Mouse (Mus musculus): ENCODE data around the gene Tapt1. TPM values are rescaled to one million over a fixed set of nuclear protein-coding genes. Genes with fewer than 3 reads are reported as not detected.

The Tapt1 gene
- total RNA-seq, 2 experiments from 2014 or later = 25.4 to 27.7 TPM

DNA sequence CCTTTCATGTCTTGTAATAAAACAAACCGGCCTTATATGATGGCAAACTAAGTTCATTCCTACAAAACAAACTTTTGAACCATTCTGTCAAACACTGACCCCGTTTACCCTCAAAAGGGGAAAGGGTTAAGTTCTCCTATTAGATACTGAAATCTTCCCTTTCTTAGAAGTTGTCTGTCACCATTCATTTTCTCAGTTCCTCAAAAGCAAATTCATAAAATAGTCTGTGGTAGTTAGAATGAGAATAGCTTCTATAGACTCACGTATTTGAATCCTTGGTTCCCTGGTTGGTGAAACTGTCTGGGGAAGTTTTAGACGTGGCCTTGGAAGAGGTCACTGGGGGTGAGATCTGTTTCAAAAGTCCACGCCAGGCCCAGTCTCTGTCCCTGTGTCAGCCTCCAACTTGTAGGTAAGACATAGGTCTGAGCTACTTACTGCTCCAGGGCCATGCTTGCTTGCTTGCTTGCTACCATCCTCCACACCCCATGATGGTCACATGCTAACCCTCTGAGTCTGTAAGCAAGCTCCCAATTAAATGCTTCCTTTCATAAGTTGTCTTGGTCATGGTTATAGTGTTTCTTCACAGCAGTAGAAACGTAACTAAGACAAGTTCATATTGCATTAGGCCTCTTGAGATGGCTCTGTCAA, 14.5 kb downstream of the Tapt1 start:
- intact Hi-C loops (cut with DNase I; ENCODE audit: low total_unique reads) = no loop called here
- DNase-seq = no peak

GRCm38 (mm10) chr5:44207286-44207685, 19.1 kb downstream of the Tapt1 start:
- intact Hi-C loops (cut with DNase I; ENCODE audit: low total_unique reads) = no loop called here
- DNase-seq = no peak

GRCm38 (mm10) chr5:44206651-44207050, 19.8 kb downstream of the Tapt1 start:
- no peak for DNase-seq
- intact Hi-C loops (cut with DNase I; ENCODE audit: low total_unique reads) = no loop called here

GRCm38 (mm10) chr5:44203410-44203809, 23.0 kb downstream of the Tapt1 start:
- intact Hi-C loops (cut with DNase I; ENCODE audit: low total_unique reads) = no loop called here
- DNase-seq = no peak

DNA sequence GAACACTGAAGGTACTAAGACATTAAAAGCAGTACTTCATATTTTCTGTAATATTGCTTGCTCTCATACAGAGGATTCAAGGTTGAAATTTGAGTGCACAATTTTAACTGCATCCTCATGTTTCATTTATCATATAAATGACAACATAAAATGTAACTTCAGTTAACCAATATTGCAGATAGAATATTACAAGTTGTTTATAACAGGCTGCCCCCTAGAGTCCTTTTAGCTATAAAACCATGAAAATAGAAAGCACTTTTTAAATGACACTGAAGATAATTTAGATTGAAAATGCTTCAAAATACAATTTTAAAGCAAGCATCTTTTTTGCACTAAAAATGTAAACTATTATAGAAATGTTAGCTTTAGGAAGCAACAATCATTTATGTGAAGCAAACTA, 24.8 kb downstream of the Tapt1 start:
- DNase-seq = no peak
- intact Hi-C loops (cut with DNase I; ENCODE audit: low total_unique reads) = no loop called here

GRCm38 (mm10) chr5:44199109-44199508, 27.3 kb downstream of the Tapt1 start:
- intact Hi-C loops (cut with DNase I; ENCODE audit: low total_unique reads) = no loop called here
- no peak for DNase-seq

DNA sequence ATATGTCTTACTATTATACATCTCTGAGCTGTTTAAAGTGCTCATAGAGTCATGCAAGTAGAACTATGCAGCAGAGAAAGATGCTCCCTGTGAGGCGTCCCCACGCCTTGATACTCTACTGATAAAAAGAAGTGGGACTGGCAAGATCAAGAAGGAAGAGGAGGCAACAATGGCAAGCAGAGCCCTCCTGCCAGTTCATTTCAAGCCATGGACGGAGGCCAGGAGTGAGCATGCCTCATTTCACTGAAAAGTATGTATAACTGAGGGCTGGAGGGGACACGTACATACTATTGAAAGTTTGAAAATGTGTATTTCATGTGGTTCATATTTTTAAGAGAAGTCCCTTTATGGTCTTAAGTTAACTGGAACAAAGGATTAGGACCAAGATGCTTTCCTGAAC, 28.0 kb downstream of the Tapt1 start:
- intact Hi-C loops (cut with DNase I; ENCODE audit: low total_unique reads) = no loop called here
- DNase-seq = no peak

DNA sequence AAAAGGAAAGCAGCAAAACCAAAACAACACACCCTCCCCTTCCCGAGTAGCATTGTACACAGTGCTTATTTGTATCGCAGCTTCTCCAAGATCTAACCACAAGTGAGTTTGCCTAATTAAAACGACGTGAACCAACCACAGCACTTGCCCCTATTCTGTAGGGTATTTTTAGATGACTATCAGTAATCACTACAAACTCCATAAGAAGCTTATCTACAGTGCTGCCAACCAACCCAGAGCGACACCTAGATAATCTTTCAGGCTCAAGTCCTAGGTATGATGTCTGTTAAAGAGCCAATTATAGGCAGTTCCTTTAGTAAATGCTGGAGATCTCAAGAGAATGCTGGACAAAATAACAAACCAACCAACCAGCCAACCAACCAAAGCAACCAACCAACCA, 28.6 kb downstream of the Tapt1 start:
- intact Hi-C loops (cut with DNase I; ENCODE audit: low total_unique reads) = no loop called here
- no peak for DNase-seq

DNA sequence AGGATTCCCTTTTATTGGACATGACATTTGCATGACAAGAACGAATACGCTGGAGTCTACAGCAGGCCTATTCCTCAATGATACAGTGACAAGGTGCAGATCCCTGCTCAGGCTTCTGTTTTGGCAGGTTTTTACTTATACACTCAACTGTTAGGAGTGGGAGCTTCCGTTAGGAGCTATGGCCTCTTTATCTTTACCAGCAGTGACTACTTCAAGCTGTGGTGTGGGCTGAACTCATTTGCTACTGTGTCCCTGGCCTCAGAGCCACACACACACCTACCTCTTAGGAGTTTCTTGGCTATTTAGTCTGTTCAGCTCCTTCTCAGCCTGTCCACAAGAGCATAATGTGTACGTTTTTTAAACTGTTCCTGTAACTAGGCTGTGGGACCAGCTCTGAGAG, 30.3 kb downstream of the Tapt1 start:
- no peak for DNase-seq
- intact Hi-C loops (cut with DNase I; ENCODE audit: low total_unique reads) = no loop called here

- DNase-seq = no peak
- intact Hi-C loops (cut with DNase I; ENCODE audit: low total_unique reads) = no loop called here
Measured at GRCm38 (mm10) chr5:44187370-44187769, 39.1 kb downstream of the Tapt1 start.

GRCm38 (mm10) chr5:44181669-44182068, 44.8 kb downstream of the Tapt1 start:
- peak; percentile 49 for DNase-seq
- intact Hi-C loops (cut with DNase I; ENCODE audit: low total_unique reads) = no loop called here

DNA sequence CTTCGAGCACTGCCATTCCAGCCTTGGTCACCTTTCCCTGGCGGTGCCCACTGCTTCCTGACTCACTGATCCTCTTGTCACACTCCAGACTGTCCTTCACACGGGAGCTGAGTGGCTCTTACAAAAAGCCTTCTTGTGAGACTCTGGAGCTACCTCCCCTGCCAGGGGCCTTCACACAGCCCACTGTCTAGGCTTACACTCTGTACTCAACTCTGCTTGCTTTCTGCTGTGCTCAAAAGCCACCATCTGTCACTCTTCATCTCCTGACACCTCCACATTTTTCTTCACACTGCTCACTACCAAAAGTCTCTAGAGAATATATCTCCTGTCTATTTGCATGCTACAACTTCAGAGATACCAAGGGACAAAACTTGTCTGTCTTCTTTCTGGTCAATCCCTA, 46.0 kb downstream of the Tapt1 start:
- DNase-seq = no peak
- intact Hi-C loops (cut with DNase I; ENCODE audit: low total_unique reads) = no loop called here

DNA sequence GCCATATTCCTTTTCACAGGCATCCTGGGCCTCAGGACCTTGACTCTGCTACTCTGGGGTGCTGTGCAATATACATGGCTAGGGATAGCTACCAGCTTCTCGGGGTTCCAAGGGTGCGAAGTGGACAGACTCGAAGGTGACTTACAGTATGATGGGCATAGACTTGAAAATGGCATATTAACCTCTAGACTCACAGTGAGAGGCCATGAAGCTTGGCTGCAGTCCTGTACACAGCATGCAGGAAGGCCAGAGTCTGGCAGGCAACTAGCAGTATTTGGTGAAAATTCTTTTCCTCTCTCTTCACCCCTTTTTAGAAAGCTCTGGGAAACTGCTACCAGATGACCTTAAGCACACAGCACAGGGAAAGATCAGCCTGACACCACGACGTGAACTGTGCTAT, 52.4 kb downstream of the Tapt1 start:
- DNase-seq = no peak
- intact Hi-C loops (cut with DNase I; ENCODE audit: low total_unique reads) = loop anchor here (10.0 kb wide), 1 partner anchor 119 kb away; no protein-coding TSS in a partner anchor

DNA sequence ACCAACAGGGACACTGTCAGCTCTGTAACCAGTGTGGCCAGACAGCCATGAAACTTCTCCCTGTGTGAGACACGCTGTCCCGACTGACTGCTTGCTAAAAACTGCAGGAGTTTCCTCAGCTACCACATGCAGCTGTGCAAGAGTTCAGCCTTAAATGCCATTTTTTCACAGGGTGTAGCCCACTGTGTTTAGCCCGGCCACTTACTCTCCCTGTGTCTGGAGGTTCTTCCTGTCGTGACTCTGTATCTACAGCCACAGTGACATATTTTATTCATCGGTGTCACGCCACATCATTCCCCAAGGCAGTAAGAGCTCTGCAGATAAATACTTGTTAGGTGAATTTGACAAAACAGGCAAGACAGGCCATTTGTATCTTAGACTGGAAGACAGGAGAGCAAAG, 59.6 kb downstream of the Tapt1 start:
- no peak for DNase-seq
- intact Hi-C loops (cut with DNase I; ENCODE audit: low total_unique reads) = no loop called here

GRCm38 (mm10) chr5:44165854-44166253, 60.6 kb downstream of the Tapt1 start:
- DNase-seq = no peak
- intact Hi-C loops (cut with DNase I; ENCODE audit: low total_unique reads) = no loop called here

GRCm38 (mm10) chr5:44164233-44164776, 62.1 kb downstream of the Tapt1 start:
- intact Hi-C loops (cut with DNase I; ENCODE audit: low total_unique reads) = no loop called here
- DNase-seq = no peak

DNA sequence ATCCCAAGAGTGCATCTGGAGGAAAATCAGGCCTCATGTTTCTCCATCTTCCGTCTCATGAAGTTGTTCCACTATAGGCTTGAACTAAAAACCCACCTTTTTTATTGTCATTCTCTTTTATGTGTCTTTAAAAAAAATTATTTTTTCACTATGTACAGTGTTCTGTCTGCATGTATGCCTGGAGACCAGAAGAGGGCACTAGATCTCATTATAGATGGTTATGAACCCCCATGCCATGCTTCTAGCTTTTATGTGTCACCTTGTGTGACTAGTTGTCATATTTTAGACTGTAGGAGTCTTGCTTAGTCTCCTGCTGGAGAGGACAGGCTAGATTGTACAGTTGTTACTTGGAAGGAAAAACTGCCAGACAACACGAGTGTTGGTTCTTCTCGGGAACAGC, 63.1 kb downstream of the Tapt1 start:
- no peak for DNase-seq
- intact Hi-C loops (cut with DNase I; ENCODE audit: low total_unique reads) = no loop called here

DNA sequence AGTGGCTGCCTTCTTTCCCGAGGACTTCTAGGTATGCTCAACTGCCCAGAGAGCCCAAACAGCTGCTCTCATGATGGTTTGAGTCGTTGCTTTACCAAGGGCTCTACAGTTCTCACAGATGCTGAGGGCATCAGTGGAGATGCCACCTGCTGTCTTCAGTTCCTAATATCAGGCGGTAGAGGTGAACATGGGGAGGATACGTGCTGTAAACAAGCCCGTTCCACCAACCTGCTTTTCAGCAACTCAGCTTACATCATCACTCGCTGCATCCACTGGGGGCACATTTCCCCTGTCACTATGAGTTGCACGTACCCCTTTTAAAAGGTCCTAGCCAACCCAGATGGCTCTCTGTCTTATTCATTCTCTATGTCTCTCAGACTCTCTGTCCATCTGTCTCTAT, 63.6 kb downstream of the Tapt1 start:
- no peak for DNase-seq
- intact Hi-C loops (cut with DNase I; ENCODE audit: low total_unique reads) = no loop called here

DNA sequence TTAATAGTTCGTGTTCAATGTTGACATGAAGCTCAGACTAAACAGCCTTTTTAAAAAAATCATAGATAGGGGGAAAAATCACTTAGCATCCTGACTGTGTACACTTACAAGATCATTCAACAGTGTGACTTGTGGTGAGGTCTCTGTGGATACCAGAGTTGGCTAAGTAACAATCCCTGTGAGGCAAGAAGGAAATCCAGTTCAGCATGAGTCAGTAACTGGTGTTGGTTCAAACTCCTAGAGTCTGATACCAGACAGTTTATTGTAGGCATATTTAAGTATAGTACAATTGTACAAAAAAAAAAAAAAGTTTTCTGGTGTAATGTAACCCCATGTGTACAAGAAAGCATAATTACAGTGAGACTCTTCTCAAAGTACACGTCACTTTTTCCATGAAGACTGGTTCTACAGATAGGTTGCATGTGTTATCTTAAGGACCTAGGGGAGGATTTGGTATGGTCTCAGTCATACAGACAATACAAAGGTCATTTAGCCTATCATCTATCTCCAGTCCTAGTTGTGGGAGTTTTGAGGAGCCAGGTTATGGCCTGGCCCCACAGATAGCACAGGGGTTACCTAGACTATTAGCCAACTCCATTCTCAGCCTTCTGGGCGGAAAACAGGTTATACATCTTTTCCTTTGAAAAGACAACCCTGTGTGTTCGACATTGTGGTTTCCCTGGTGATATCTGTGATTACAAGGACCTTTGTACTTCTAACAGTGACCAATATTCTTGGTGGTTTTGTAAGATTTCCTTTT, 66.6 kb downstream of the Tapt1 start:
- intact Hi-C loops (cut with DNase I; ENCODE audit: low total_unique reads) = no loop called here
- DNase-seq = no peak

DNA sequence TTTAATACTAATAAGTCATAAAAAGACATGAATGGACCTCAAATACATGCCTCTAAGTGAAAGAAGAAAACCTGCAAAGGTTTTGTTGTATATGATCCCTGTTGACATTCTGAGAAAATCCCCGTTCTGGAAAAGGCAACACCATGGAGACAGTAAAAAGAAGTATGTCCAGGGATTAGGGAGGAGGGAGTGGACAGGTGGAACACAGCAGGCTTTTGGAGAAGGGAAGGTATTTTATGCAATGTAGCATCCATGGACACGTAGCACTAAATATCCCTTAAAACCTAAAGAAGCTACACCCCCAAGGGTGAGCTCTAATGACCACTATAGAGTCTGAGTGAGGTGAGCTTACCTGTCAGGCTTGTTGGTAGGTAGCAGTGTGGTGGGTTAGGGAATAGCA, 67.2 kb downstream of the Tapt1 start:
- DNase-seq = no peak
- intact Hi-C loops (cut with DNase I; ENCODE audit: low total_unique reads) = no loop called here

DNA sequence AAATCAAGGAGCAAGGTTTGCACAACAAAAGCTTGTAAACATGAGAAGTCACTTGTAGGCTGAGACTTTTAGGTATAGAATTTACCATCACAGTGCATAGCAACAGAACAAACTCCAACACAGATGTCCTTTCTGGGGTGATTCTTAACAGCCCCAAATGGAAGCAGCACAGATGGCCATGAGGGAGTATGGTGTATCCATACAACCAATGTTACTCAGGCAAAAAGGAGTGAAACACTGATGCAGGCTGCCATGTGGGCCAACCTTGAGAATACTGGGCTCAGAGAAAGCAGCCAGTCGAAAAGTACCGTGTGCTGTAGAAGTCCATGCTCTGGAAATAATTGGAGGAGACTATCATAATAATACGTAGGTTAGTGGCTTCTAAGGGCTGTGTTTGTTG, 68.0 kb downstream of the Tapt1 start:
- DNase-seq = no peak
- intact Hi-C loops (cut with DNase I; ENCODE audit: low total_unique reads) = no loop called here

Measured in gastrocnemius, postnatal 14 days (tissue).